8 mouse cellular contexts compared by ENCODE assay signal in genomic region chr5:35391656-35392333, GRCm38 (mm10). TPM values are rescaled to one million over a fixed set of nuclear protein-coding genes. Genes with fewer than 3 reads are reported as not detected.
DNase-seq lines count a peak whose midpoint lies in the region; ATAC-seq and TF ChIP-seq lines count a peak whose summit lies in the region.

No protein-coding gene starts in this region.

- WGBS in kidney, postnatal 0 days = under 1% methylated on average over 83 of the region's 88 CpGs
- WGBS in embryonic facial prominence, embryonic 11.5 days = under 1% methylated on average over 76 of the region's 88 CpGs
- under 1% methylated on average over 75 of the region's 88 CpGs for WGBS in intestine, embryonic 15.5 days
- under 1% methylated on average over 81 of the region's 88 CpGs for WGBS in neural tube, embryonic 13.5 days

- no peak overlapping the region for H3K9ac ChIP-seq in kidney, postnatal 0 days (ENCODE audit: low read depth, low read length)
- H3K9ac ChIP-seq in embryonic facial prominence, embryonic 11.5 days (replicated peaks; ENCODE audit: low read length) = peak overlapping the region; percentile 30
- H3K9ac ChIP-seq in intestine, embryonic 15.5 days = no peak overlapping the region
- peak overlapping the region; percentile 54; the same call in 1 of the 2 replicates for H3K9ac ChIP-seq in neural tube, embryonic 13.5 days

- peak overlapping the region; percentile 37 for H3K4me3 ChIP-seq in kidney, postnatal 0 days (replicated peaks; ENCODE audit: low read depth, low read length)
- peak overlapping the region; percentile 36 for H3K4me3 ChIP-seq in embryonic facial prominence, embryonic 11.5 days (ENCODE audit: low read depth, low read length)
- peak overlapping the region; percentile 32 for H3K4me3 ChIP-seq in intestine, embryonic 15.5 days (replicated peaks)
- peak overlapping the region; percentile 40 for H3K4me3 ChIP-seq in neural tube, embryonic 13.5 days

- TF ChIP-seq CTCF in kidney, postnatal 0 days (IDR thresholded peaks at IDR 0.05; ENCODE audit: low read depth) = no peak

- H3K27me3 ChIP-seq in kidney, postnatal 0 days (ENCODE audit: insufficient read depth, low read length) = peaks cover 97% of the 10 kb centered on the region
- peaks cover 90% of the 10 kb centered on the region for H3K27me3 ChIP-seq in embryonic facial prominence, embryonic 11.5 days (ENCODE audit: control insufficient read depth, insufficient read depth, low read length)
- H3K27me3 ChIP-seq in intestine, embryonic 15.5 days (replicated peaks) = peaks cover 95% of the 10 kb centered on the region
- peaks cover 98% of the 10 kb centered on the region for H3K27me3 ChIP-seq in neural tube, embryonic 13.5 days

- no peak for DNase-seq in kidney, postnatal 0 days (ENCODE audit: low spot score)
- no peak for DNase-seq in kidney, adult 8-10 months
- no peak for DNase-seq in embryonic facial prominence, embryonic 11.5 days (ENCODE audit: low spot score)
- DNase-seq in frontal cortex, postnatal 25 days (ENCODE audit: low spot score in 2 of 2) = no peak
- DNase-seq in gastrocnemius, postnatal 14 days = no peak

- peak overlapping the region; percentile 59 for H3K4me2 ChIP-seq in kidney, postnatal 0 days (ENCODE audit: low read length)
- peak overlapping the region; percentile 48 for H3K4me2 ChIP-seq in embryonic facial prominence, embryonic 11.5 days (ENCODE audit: low read depth, low read length)
- H3K4me2 ChIP-seq in intestine, embryonic 15.5 days (replicated peaks) = peak overlapping the region; percentile 58
- peak overlapping the region; percentile 42 for H3K4me2 ChIP-seq in neural tube, embryonic 13.5 days

- intact Hi-C loops in gastrocnemius, postnatal 14 days (cut with DNase I; ENCODE audit: low total_unique reads) = no loop called here

- no peak for ATAC-seq in kidney, postnatal 0 days (replicated peaks; ENCODE audit: low FRiP score, low read depth)
- no peak for ATAC-seq in embryonic facial prominence, embryonic 11.5 days (replicated peaks; ENCODE audit: insufficient number of reproducible peaks, low FRiP score, low TSS enrichment, low read depth)
- ATAC-seq in intestine, embryonic 15.5 days = no peak
- no peak for ATAC-seq in neural tube, embryonic 13.5 days (ENCODE audit: low read depth)
- ATAC-seq in activated CD4-positive, CD25-positive, alpha-beta regulatory T cell, adult 4 months = no peak

- no peaks in the 10 kb centered on the region for H3K9me3 ChIP-seq in kidney, postnatal 0 days (replicated peaks; ENCODE audit: low read length)
- no peaks in the 10 kb centered on the region for H3K9me3 ChIP-seq in embryonic facial prominence, embryonic 11.5 days (replicated peaks; ENCODE audit: control insufficient read depth, low read length)
- H3K9me3 ChIP-seq in intestine, embryonic 15.5 days = no peaks in the 10 kb centered on the region
- H3K9me3 ChIP-seq in neural tube, embryonic 13.5 days = no peaks in the 10 kb centered on the region

- peaks cover 13% of the 10 kb centered on the region for H3K4me1 ChIP-seq in kidney, postnatal 0 days (replicated peaks; ENCODE audit: insufficient read depth, low read length)
- peaks cover 7% of the 10 kb centered on the region for H3K4me1 ChIP-seq in embryonic facial prominence, embryonic 11.5 days (ENCODE audit: control insufficient read depth, insufficient read depth, low read length)
- peaks cover 23% of the 10 kb centered on the region for H3K4me1 ChIP-seq in intestine, embryonic 15.5 days (replicated peaks)
- H3K4me1 ChIP-seq in neural tube, embryonic 13.5 days (replicated peaks) = peaks cover 23% of the 10 kb centered on the region

- no peaks in the 10 kb centered on the region for H3K36me3 ChIP-seq in kidney, postnatal 0 days (ENCODE audit: insufficient read depth, low read length)
- no peaks in the 10 kb centered on the region for H3K36me3 ChIP-seq in embryonic facial prominence, embryonic 11.5 days (replicated peaks; ENCODE audit: control insufficient read depth, insufficient read depth, low read depth, low read length)
- no peaks in the 10 kb centered on the region for H3K36me3 ChIP-seq in intestine, embryonic 15.5 days
- H3K36me3 ChIP-seq in neural tube, embryonic 13.5 days = no peaks in the 10 kb centered on the region

- no peak overlapping the region for H3K27ac ChIP-seq in kidney, postnatal 0 days
- no peak overlapping the region for H3K27ac ChIP-seq in embryonic facial prominence, embryonic 11.5 days (replicated peaks; ENCODE audit: low read depth, low read length)
- H3K27ac ChIP-seq in intestine, embryonic 15.5 days = no peak overlapping the region
- no peak overlapping the region for H3K27ac ChIP-seq in neural tube, embryonic 13.5 days (replicated peaks)

RNA-seq across cellular contexts. Expression of gene Hmx1, which starts 2.9 kb away (rescaled TPM):
- not detected in 2 replicates for polyA plus RNA-seq in kidney, postnatal 0 days (2015; fragmentation: Nextera tagmentation; extraction: Ambion mirVana)
- 11.8 and 12.3 TPM in 2 replicates for polyA plus RNA-seq in embryonic facial prominence, embryonic 11.5 days (2014; fragmentation: Nextera tagmentation; extraction: Ambion mirVana)
- 0.09 and 0.18 TPM in 2 replicates for polyA plus RNA-seq in intestine, embryonic 15.5 days (2015; fragmentation: Nextera tagmentation; extraction: Ambion mirVana)
- polyA plus RNA-seq in neural tube, embryonic 13.5 days (2015; fragmentation: Nextera tagmentation; extraction: Ambion mirVana) = 8.7 and 12.3 TPM in 2 replicates
- total RNA-seq in gastrocnemius, postnatal 14 days (2021) = not detected
- not detected for polyA plus RNA-seq in activated CD4-positive, CD25-positive, alpha-beta regulatory T cell, adult 4 months (2017; shearing (Covaris generic))

Comparison
In these comparisons a context has a peak if more than half of its experiments do, and no peak if none do; other contexts are left out.
1. H3K9ac ChIP-seq: peak in embryonic facial prominence, embryonic 11.5 days (single experiment) and neural tube, embryonic 13.5 days (single experiment); none in kidney, postnatal 0 days (single experiment) and intestine, embryonic 15.5 days (single experiment).
2. Peak in every context shown above with its lines, with median percentiles within 50 percentile points of each other: H3K4me2 ChIP-seq and H3K4me3 ChIP-seq.